Mouse (Mus musculus) hindbrain, embryonic 11.5 days (tissue): ENCODE results near the gene Disp2. TPM values are rescaled to one million over a fixed set of nuclear protein-coding genes. Genes with fewer than 3 reads are reported as not detected.

Source experiments
- ATAC-seq: fragments of 200-750 bp; cut with Nextera tagmentation; 2 replicates; pipeline ENCODE4 v1.8.0; 2017; ENCODE audit warnings: mild to moderate bottlenecking, moderate TSS enrichment, moderate library complexity; ENCODE audit not compliant: low FRiP score
- DNase-seq: peaks from one replicate; pipeline ENCODE4 v3.0.0-alpha.2; 2015; ENCODE audit warnings: low spot score
- H3K27ac ChIP-seq: fragments of 300-500 bp; sonication (generic); 2 replicates; pipeline ENCODE4 v1.5.1; 2014; ENCODE audit warnings: mild to moderate bottlenecking, low read depth, low read length
- H3K27me3 ChIP-seq: fragments of 300-500 bp; sonication (generic); 2 replicates; pipeline ENCODE4 v1.6.1; 2014; ENCODE audit warnings: mild to moderate bottlenecking, low read length, moderate library complexity, mixed read lengths; ENCODE audit not compliant: control insufficient read depth, insufficient read depth
- H3K36me3 ChIP-seq: fragments of 300-500 bp; sonication (generic); 2 replicates; pipeline ENCODE4 v1.6.1; 2014; ENCODE audit warnings: mild to moderate bottlenecking, low read length, moderate library complexity, mixed read lengths; ENCODE audit not compliant: control insufficient read depth, insufficient read depth
- H3K4me1 ChIP-seq: fragments of 300-500 bp; sonication (generic); replicated peaks from 2 replicates; pipeline ENCODE4 v1.6.1; 2014; ENCODE audit warnings: low read length, mixed read lengths; ENCODE audit not compliant: control insufficient read depth, insufficient read depth
- H3K4me2 ChIP-seq: fragments of 300-500 bp; sonication (generic); replicated peaks from 2 replicates; pipeline ENCODE4 v1.6.1; 2014; ENCODE audit warnings: mild to moderate bottlenecking, low read depth, low read length
- H3K4me3 ChIP-seq: fragments of 300-500 bp; sonication (generic); 2 replicates; pipeline ENCODE4 v1.5.1; 2014; ENCODE audit warnings: low read depth, low read length
- H3K9ac ChIP-seq: fragments of 300-500 bp; sonication (generic); 2 replicates; pipeline ENCODE4 v1.6.1; 2014; ENCODE audit warnings: low read depth, low read length
- H3K9me3 ChIP-seq: fragments of 300-500 bp; sonication (generic); 2 replicates; pipeline ENCODE4 v1.6.1; 2016; ENCODE audit warnings: low read length; ENCODE audit not compliant: control insufficient read depth
- WGBS: fragments of 180-500 bp; shearing (Covaris S2); extraction: QIAGEN DNeasy Blood & Tissue Kit; methylation state at CpG from one replicate; pipeline ENCODE4 v1.1.7; 2014; 5-methylcytosine and 5-hydroxymethylcytosine counted together
- polyA plus RNA-seq: library from polyadenylated mRNA; unstranded; fragments of >200 nt; fragmentation: Nextera tagmentation; extraction: Ambion mirVana; gene quantifications from 2 replicates; pipeline ENCODE4 v1.2.1, GENCODE M21; 2014

The Disp2 gene
- polyA plus RNA-seq, 1 experiment from 2014 or later: 9.2 TPM

- Histone ChIP-seq H3K9ac (no peak overlapping the region), H3K27me3 (no peaks in the 10 kb centered on the region), H3K36me3 (no peaks in the 10 kb centered on the region), H3K27ac (no peak overlapping the region), H3K9me3 (no peaks in the 10 kb centered on the region), H3K4me3 (no peak overlapping the region), H3K4me1 (no peaks in the 10 kb centered on the region), H3K4me2 (no peak overlapping the region)
- DNase-seq (no peak), ATAC-seq (no peak)
- 91% methylated on average over 11 of the region's 11 CpGs for WGBS
Observed at GRCm38 (mm10) chr2:118789501-118789900, 10.0 kb downstream of the Disp2 start.

- 56% methylated on average over 12 of the region's 12 CpGs for WGBS
- no peaks in the 10 kb centered on the region for H3K27me3 ChIP-seq
- no peak; the same call in 1 of the 2 replicates for ATAC-seq
Observed at GRCm38 (mm10) chr2:118790221-118790550, 10.7 kb downstream of the Disp2 start.

DNA sequence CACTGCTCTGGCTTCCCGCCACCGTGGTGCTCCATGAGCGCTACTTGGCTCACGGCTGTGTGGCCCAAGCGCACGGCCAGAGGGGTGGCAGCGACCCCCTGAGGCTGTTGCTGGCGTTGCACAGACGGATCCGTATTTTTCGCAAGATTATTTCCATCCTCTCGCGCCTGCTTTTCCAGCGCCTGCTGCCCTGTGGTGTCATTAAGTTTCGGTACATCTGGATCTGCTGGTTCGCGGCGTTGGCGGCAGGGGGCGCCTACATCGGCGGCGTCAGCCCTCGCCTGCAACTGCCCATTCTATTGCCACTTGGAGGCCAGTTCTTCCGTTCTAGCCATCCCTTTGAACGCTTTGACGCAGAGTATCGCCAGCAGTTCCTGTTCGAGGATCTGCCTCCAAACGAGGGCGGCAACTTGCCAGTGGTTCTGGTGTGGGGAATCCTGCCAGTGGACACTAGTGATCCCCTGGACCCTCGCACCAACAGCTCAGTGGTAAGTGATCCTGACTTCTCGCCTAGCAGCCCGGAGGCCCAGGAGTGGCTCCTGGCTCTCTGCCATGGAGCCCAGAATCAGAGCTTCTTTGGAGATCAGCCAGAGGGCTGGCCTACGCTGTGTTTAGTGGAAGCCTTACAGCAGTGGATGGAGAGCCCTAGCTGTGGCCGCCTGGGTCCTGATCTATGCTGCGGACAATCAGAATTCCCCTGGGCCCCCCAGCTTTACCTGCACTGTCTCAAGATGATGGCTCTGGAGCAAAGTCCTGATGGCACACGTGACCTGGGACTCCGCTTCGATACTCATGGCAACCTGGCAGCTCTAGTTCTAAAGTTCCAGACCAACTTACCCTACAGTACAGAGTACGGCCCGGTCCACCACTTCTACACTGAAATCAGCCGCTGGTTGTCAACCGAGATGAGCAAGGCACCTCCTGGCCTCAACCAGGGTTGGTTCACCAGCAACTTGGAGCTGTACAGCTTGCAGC, 11.3 kb downstream of the Disp2 start:
- H3K27ac ChIP-seq: no peak overlapping the region
- ATAC-seq: 0 out of 2 replicates have a peak, but pooled peaks have one; percentile 38

More at GRCm38 (mm10) chr2:118790221-118790550, 10.7 kb downstream of the Disp2 start:
- peak overlapping the region; percentile 27; the same call in 1 of the 2 replicates for H3K4me2 ChIP-seq
- no peaks in the 10 kb centered on the region for H3K9me3 ChIP-seq
- no peak for DNase-seq
- no peak overlapping the region for H3K27ac ChIP-seq
- no peak overlapping the region for H3K4me3 ChIP-seq
- no peak overlapping the region for H3K9ac ChIP-seq
- H3K4me1 ChIP-seq: no peaks in the 10 kb centered on the region
- no peaks in the 10 kb centered on the region for H3K36me3 ChIP-seq

DNA sequence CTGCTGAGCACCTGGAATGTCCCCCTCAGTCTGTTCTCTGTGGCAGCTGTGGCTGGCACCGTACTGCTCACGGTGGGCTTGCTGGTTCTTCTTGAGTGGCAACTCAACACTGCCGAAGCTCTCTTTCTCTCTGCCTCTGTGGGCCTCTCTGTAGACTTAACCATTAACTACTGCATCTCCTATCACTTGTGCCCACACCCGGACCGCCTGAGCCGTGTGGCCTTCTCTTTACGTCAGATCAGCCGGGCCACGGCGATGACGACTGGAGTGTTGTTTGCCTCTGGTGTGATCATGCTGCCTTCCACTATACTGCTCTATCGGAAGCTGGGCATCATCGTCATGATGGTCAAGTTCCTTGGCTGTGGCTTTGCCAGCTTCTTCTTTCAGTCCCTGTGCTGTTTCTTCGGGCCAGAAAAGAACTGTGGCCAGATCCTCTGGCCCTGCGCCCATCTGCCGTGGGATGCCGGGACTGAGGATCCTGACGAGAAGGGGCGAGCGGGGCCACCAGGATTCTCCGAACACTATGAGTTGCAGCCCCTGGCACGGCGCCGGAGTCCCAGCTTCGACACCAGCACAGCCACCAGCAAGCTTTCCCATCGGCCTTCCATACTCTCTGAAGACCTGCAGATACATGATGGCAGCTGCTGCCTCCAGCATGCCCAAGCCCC, 12.2 kb downstream of the Disp2 start:
- Histone ChIP-seq H3K27ac (no peak overlapping the region), H3K4me3 (no peak overlapping the region), H3K9ac (no peak overlapping the region), H3K36me3 (no peaks in the 10 kb centered on the region), H3K27me3 (no peaks in the 10 kb centered on the region), H3K4me2 (no peak overlapping the region), H3K4me1 (no peaks in the 10 kb centered on the region), H3K9me3 (no peaks in the 10 kb centered on the region)
- DNase-seq (no peak), ATAC-seq (no peak)
- WGBS: 95% methylated on average over 26 of the region's 26 CpGs

More for the DNA sequence above, 11.3 kb downstream of the Disp2 start:
- Histone ChIP-seq H3K27me3 (no peaks in the 10 kb centered on the region), H3K4me1 (no peaks in the 10 kb centered on the region), H3K36me3 (no peaks in the 10 kb centered on the region), H3K9me3 (no peaks in the 10 kb centered on the region), H3K4me2 (peak overlapping the region; percentile 27; the same call in 1 of the 2 replicates), H3K9ac (no peak overlapping the region), H3K4me3 (no peak overlapping the region)
- DNase-seq: peak; percentile 71
- WGBS: 28% methylated on average over 44 of the region's 44 CpGs

DNA sequence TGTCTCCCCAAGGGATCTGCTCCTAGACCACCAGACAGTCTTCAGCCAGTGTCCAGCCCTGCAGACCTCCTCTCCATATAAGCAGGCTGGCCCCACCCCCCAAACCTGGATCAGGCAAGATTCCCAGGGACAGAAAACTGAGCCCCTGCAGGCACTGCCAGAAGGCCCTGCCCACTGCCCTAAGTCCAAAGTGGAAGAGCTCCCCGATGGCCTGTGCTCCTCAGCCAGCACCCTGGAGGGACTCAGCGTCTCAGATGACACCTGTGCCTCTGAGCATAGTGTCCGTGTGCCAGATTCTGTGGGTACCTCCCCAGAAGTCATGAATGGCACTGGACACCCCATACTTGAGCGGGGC, 12.7 kb downstream of the Disp2 start:
- Histone ChIP-seq H3K4me2 (no peak overlapping the region), H3K9me3 (no peaks in the 10 kb centered on the region), H3K27ac (no peak overlapping the region), H3K4me1 (no peaks in the 10 kb centered on the region), H3K4me3 (no peak overlapping the region), H3K27me3 (no peaks in the 10 kb centered on the region), H3K9ac (no peak overlapping the region), H3K36me3 (no peaks in the 10 kb centered on the region)
- no peak for ATAC-seq
- 75% methylated on average over 4 of the region's 4 CpGs for WGBS
- no peak for DNase-seq

DNA sequence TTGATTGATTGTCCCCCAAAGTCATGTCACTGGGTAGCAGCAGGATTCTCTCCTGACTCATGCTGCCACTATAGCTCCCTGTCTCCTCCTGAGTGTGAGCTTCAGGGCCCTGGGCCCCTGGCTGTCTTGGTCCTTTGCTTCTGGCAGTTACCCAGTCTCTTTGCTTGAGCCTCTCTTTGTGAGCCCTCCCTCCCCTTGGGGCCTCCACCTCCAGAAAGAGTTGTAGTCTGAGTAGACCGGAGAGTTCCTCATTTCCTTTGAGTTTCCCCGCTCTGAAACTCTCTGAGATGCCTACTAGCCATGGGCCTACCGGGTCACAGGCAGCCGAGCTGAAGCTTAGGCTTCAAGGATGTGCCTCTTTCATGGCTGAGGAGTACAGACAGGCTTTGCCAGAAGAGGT, 14.1 kb downstream of the Disp2 start:
- no peak for ATAC-seq
- H3K27me3 ChIP-seq: no peaks in the 10 kb centered on the region
- H3K4me1 ChIP-seq: no peaks in the 10 kb centered on the region
- H3K36me3 ChIP-seq: no peaks in the 10 kb centered on the region
- H3K9ac ChIP-seq: no peak overlapping the region
- no peak for DNase-seq
- H3K27ac ChIP-seq: no peak overlapping the region
- WGBS: 84% methylated on average over 4 of the region's 4 CpGs
- H3K4me3 ChIP-seq: no peak overlapping the region
- H3K9me3 ChIP-seq: no peaks in the 10 kb centered on the region
- H3K4me2 ChIP-seq: no peak overlapping the region

DNA sequence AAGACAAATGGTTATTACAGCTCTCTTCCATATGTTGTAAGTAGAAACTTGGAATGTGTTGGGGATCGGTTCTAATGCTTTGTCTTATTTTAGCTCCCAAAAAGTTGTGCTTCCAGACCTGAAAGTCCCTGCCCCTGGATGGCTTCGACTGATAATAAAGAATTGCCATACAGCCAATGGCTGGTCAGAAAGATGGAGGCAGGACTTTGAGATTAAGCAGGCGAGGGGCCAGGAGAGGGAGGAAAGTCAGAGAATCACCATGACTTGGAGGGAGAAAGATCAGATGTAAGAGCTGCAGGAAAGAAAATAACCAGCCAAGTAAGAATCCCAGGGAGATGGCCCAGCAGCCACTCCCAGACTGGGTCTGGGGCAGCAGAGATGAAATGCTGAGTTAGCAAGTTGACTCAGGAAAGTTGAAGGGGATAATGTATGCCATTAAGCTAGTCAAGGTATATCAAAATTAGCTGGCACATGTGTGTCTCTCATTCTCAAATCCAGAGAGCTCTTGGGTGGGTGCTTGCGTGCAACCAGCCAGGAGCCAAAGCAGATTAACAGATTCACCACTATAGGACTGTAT, 23.1 kb downstream of the Disp2 start:
- H3K9ac ChIP-seq: no peak overlapping the region
- ATAC-seq (no peak), DNase-seq (no peak)
- H3K4me1 ChIP-seq: no peaks in the 10 kb centered on the region
- H3K36me3 ChIP-seq: no peaks in the 10 kb centered on the region
- 71% methylated on average over 4 of the region's 4 CpGs for WGBS
- no peaks in the 10 kb centered on the region; the same call in 1 of the 2 replicates for H3K27me3 ChIP-seq
- no peak overlapping the region for H3K4me2 ChIP-seq
- H3K4me3 ChIP-seq: no peak overlapping the region
- H3K9me3 ChIP-seq: no peaks in the 10 kb centered on the region
- no peak overlapping the region for H3K27ac ChIP-seq

GRCm38 (mm10) chr2:118804474-118804873, 25.0 kb downstream of the Disp2 start:
- DNase-seq: no peak
- Histone ChIP-seq H3K9ac (no peak overlapping the region), H3K4me3 (no peak overlapping the region), H3K27ac (no peak overlapping the region), H3K9me3 (no peaks in the 10 kb centered on the region), H3K4me2 (no peak overlapping the region), H3K36me3 (no peaks in the 10 kb centered on the region), H3K4me1 (no peaks in the 10 kb centered on the region), H3K27me3 (no peaks in the 10 kb centered on the region; the same call in 1 of the 2 replicates)
- WGBS: 69% methylated on average over 2 of the region's 2 CpGs
- no peak for ATAC-seq
